In the genomic region with DNA sequence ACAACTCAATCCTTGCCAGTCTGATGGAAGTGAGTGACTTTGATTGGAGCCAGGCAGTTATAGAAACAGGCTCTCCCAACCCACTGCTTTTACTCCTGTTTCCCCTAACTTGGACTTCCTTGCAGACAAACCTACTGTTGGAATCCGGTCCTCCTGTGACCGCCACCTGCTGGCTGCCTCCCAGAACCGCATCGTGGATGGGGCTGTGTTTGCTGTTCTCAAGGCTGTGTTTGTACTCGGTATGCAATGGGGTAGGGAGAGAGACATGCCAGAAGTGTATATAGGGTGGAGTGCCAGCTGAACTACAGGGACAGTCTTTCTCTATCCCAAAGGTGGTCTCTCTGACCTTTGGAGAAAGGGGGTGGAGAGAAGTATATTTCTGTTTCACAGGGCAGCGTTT, we compare ENCODE assay signal across 8 mouse cellular contexts. TPM values are rescaled to one million over a fixed set of nuclear protein-coding genes. Genes with fewer than 3 reads are reported as not detected.
DNase-seq lines count a peak whose midpoint lies in the region; ATAC-seq and TF ChIP-seq lines count a peak whose summit lies in the region.

No protein-coding gene starts in this region.

- no peaks in the 10 kb centered on the region for H3K79me2 ChIP-seq in C2C12 (ENCODE audit: control insufficient read depth, insufficient read depth)

- H3K9me3 ChIP-seq in forebrain, embryonic 12.5 days: no peaks in the 10 kb centered on the region
- no peaks in the 10 kb centered on the region for H3K9me3 ChIP-seq in lung, embryonic 14.5 days (ENCODE audit: low read depth, low read length)

- H3K4me1 ChIP-seq in bone marrow, adult 2 months (ENCODE audit: control insufficient read depth, insufficient read depth, low read length): no peaks in the 10 kb centered on the region; the same call in 1 of the 2 replicates
- H3K4me1 ChIP-seq in forebrain, embryonic 12.5 days: no peaks in the 10 kb centered on the region
- H3K4me1 ChIP-seq in lung, embryonic 14.5 days (ENCODE audit: insufficient read depth): no peaks in the 10 kb centered on the region

- H3K9ac ChIP-seq in forebrain, embryonic 12.5 days: no peak overlapping the region
- H3K9ac ChIP-seq in lung, embryonic 14.5 days: no peak overlapping the region

- H3K36me3 ChIP-seq in C2C12 (ENCODE audit: control insufficient read depth, insufficient read depth): peaks cover 26% of the 10 kb centered on the region
- H3K36me3 ChIP-seq in forebrain, embryonic 12.5 days (replicated peaks): peaks cover 71% of the 10 kb centered on the region
- H3K36me3 ChIP-seq in lung, embryonic 14.5 days (ENCODE audit: insufficient read depth): peaks cover 83% of the 10 kb centered on the region

- no peaks in the 10 kb centered on the region for H3K79me3 ChIP-seq in C2C12 (ENCODE audit: low read depth)

- DNase-seq in frontal cortex, postnatal 25 days (ENCODE audit: low spot score in 2 of 2): no peak
- DNase-seq in kidney, adult 9 months: peak; percentile 46
- DNase-seq in lung, embryonic 14.5 days: peak; percentile 76
- peak; percentile 64 for DNase-seq in right cerebral cortex, postnatal 14 days

- H3K4me2 ChIP-seq in forebrain, embryonic 12.5 days: no peak overlapping the region
- H3K4me2 ChIP-seq in lung, embryonic 14.5 days: no peak overlapping the region

- ATAC-seq in frontal cortex, adult (ENCODE audit: low TSS enrichment): peak; percentile 76
- 0 out of 2 replicates have a peak, but pooled peaks have one; percentile 36 for ATAC-seq in forebrain, embryonic 12.5 days (ENCODE audit: low FRiP score)
- peak; percentile 38; the same call in 1 of the 2 replicates for ATAC-seq in lung, embryonic 14.5 days (ENCODE audit: insufficient read depth)

- 28% methylated on average over 6 of the region's 6 CpGs for WGBS in bone marrow, adult 2 months
- 31% methylated on average over 6 of the region's 6 CpGs for WGBS in forebrain, embryonic 12.5 days
- 24% methylated on average over 6 of the region's 6 CpGs for WGBS in lung, embryonic 14.5 days

- no peak for TF ChIP-seq POLR2A in bone marrow, adult 2 months (IDR thresholded peaks at IDR 0.05; ENCODE audit: borderline replicate concordance, control insufficient read depth, low read depth, low read length)

- no peak overlapping the region for H3K27ac ChIP-seq in bone marrow, adult 2 months (ENCODE audit: control insufficient read depth, insufficient read depth, low read depth, low read length, poor library complexity)
- H3K27ac ChIP-seq in forebrain, embryonic 12.5 days: no peak overlapping the region
- H3K27ac ChIP-seq in lung, embryonic 14.5 days (ENCODE audit: low read depth): no peak overlapping the region

- peak; percentile 51 for TF ChIP-seq CTCF in C2C12 (IDR thresholded peaks at IDR 0.05; ENCODE audit: control insufficient read depth, insufficient read depth, insufficient read length)
- TF ChIP-seq CTCF in bone marrow, adult 2 months (IDR thresholded peaks at IDR 0.05; ENCODE audit: control insufficient read depth, insufficient read depth, low read length): peak; percentile 78
- peak; percentile 81 for TF ChIP-seq CTCF in lung, embryonic 14.5 days (IDR thresholded peaks at IDR 0.05; ENCODE audit: low read depth)

- no peak overlapping the region for H3ac ChIP-seq in C2C12 (ENCODE audit: control insufficient read depth, insufficient read length, low read depth)

- H3K27me3 ChIP-seq in C2C12 (ENCODE audit: control insufficient read depth, insufficient read depth, insufficient read length): no peaks in the 10 kb centered on the region
- peaks cover 2% of the 10 kb centered on the region; the same call in 1 of the 2 replicates for H3K27me3 ChIP-seq in forebrain, embryonic 12.5 days
- H3K27me3 ChIP-seq in lung, embryonic 14.5 days (ENCODE audit: insufficient read depth, low read length): no peaks in the 10 kb centered on the region

- no peak overlapping the region for H3K4me3 ChIP-seq in C2C12 (ENCODE audit: insufficient read depth, poor library complexity, severe bottlenecking)
- H3K4me3 ChIP-seq in bone marrow, adult 2 months (replicated peaks; ENCODE audit: control insufficient read depth, low read depth, low read length): no peak overlapping the region
- no peak overlapping the region for H3K4me3 ChIP-seq in forebrain, embryonic 12.5 days (replicated peaks)
- no peak overlapping the region for H3K4me3 ChIP-seq in lung, embryonic 14.5 days (ENCODE audit: low read depth, low read length)

TF ChIP-seq in C2C12, 6 proteins besides CTCF, POLR2A, EP300 and RAD21:
- TF ChIP-seq MYOG (IDR thresholded peaks at IDR 0.05; ENCODE audit: control insufficient read depth, extremely low read depth, insufficient read length): no peak
- no peak for TF ChIP-seq MAX (IDR thresholded peaks at IDR 0.05)
- TF ChIP-seq USF1 (IDR thresholded peaks at IDR 0.05; ENCODE audit: low read depth): no peak
- TF ChIP-seq FOSL1 (IDR thresholded peaks at IDR 0.05; ENCODE audit: insufficient read depth, low read length, poor library complexity, severe bottlenecking): no peak
- TF ChIP-seq MYOD1 (IDR thresholded peaks at IDR 0.05; ENCODE audit: control insufficient read depth, insufficient read length, low read depth): no peak
- no peak for TF ChIP-seq CEBPB (IDR thresholded peaks at IDR 0.05; ENCODE audit: low read depth)

RNA-seq across cellular contexts. Expression of a gene that starts 11.7 kb away (rescaled TPM):
- polyA plus RNA-seq in C2C12 (2012; fragmentation: generic; extraction: Trizol): 22.7 TPM
- 122 and 196 TPM in 2 replicates for polyA plus RNA-seq in bone marrow, adult 2 months (2011; ENCODE audit: insufficient read depth, insufficient read length, low replicate concordance, missing spikeins)
- polyA plus RNA-seq in forebrain, embryonic 12.5 days (2016; fragmentation: Nextera tagmentation; extraction: Ambion mirVana): 42.0 and 43.1 TPM in 2 replicates
- 44.2 and 50.6 TPM in 2 replicates for polyA plus RNA-seq in lung, embryonic 14.5 days (2014; fragmentation: Nextera tagmentation; extraction: Ambion mirVana)

RNA-seq across cellular contexts. Expression of a gene that starts 13.4 kb away (rescaled TPM):
- not detected for polyA plus RNA-seq in C2C12 (2012; fragmentation: generic; extraction: Trizol)
- 2.1 TPM in 1 of 2 replicates, not detected in the other for polyA plus RNA-seq in bone marrow, adult 2 months (2011; ENCODE audit: insufficient read depth, insufficient read length, low replicate concordance, missing spikeins)
- polyA plus RNA-seq in forebrain, embryonic 12.5 days (2016; fragmentation: Nextera tagmentation; extraction: Ambion mirVana): 32.2 and 36.3 TPM in 2 replicates
- 9.6 and 10.6 TPM in 2 replicates for polyA plus RNA-seq in lung, embryonic 14.5 days (2014; fragmentation: Nextera tagmentation; extraction: Ambion mirVana)

RNA-seq across cellular contexts. Expression of a gene that starts 16.7 kb away (rescaled TPM):
- polyA plus RNA-seq in C2C12 (2012; fragmentation: generic; extraction: Trizol): not detected
- not detected in 2 replicates for polyA plus RNA-seq in bone marrow, adult 2 months (2011; ENCODE audit: insufficient read depth, insufficient read length, low replicate concordance, missing spikeins)
- not detected in 2 replicates for polyA plus RNA-seq in forebrain, embryonic 12.5 days (2016; fragmentation: Nextera tagmentation; extraction: Ambion mirVana)
- polyA plus RNA-seq in lung, embryonic 14.5 days (2014; fragmentation: Nextera tagmentation; extraction: Ambion mirVana): not detected in 2 replicates

RNA-seq across cellular contexts. Expression of a gene that starts 17.5 kb away (rescaled TPM):
- polyA plus RNA-seq in C2C12 (2012; fragmentation: generic; extraction: Trizol): 1.7 TPM
- 12.4 and 32.4 TPM in 2 replicates for polyA plus RNA-seq in bone marrow, adult 2 months (2011; ENCODE audit: insufficient read depth, insufficient read length, low replicate concordance, missing spikeins)
- 2.0 TPM in 2 replicates for polyA plus RNA-seq in forebrain, embryonic 12.5 days (2016; fragmentation: Nextera tagmentation; extraction: Ambion mirVana)
- polyA plus RNA-seq in lung, embryonic 14.5 days (2014; fragmentation: Nextera tagmentation; extraction: Ambion mirVana): 17.1 and 17.9 TPM in 2 replicates

RNA-seq across cellular contexts. Expression of a gene that starts 21.7 kb away (rescaled TPM):
- polyA plus RNA-seq in C2C12 (2012; fragmentation: generic; extraction: Trizol): not detected
- polyA plus RNA-seq in bone marrow, adult 2 months (2011; ENCODE audit: insufficient read depth, insufficient read length, low replicate concordance, missing spikeins): not detected in 2 replicates
- not detected in 2 replicates for polyA plus RNA-seq in forebrain, embryonic 12.5 days (2016; fragmentation: Nextera tagmentation; extraction: Ambion mirVana)
- not detected in 2 replicates for polyA plus RNA-seq in lung, embryonic 14.5 days (2014; fragmentation: Nextera tagmentation; extraction: Ambion mirVana)

Comparison
In these comparisons a context has a peak if more than half of its experiments do, and no peak if none do; other contexts are left out.
1. DNase-seq: peak in kidney, adult 9 months (single experiment), lung, embryonic 14.5 days (single experiment) and right cerebral cortex, postnatal 14 days (single experiment); none in frontal cortex, postnatal 25 days (0 of 2).
2. Peak in every context shown above with its lines, with median percentiles within 50 percentile points of each other: ATAC-seq and CTCF ChIP-seq.